Mouse (Mus musculus): ENCODE results near the gene Odf2l. TPM values are rescaled to one million over a fixed set of nuclear protein-coding genes. Genes with fewer than 3 reads are reported as not detected.

Odf2l gene
- polyA plus RNA-seq, 3 experiments from 2014 or later, result 5.6 to 8.6 (median 7.9) TPM

Other genes starting within 250 kb of the Odf2l start
- not detected for gene Clca4b, start 186.1 kb upstream of the Odf2l start, polyA plus RNA-seq (2017; shearing (Covaris generic))
- gene Clca4a, start 143.5 kb upstream of the Odf2l start, polyA plus RNA-seq (2017; shearing (Covaris generic)), result not detected
- not detected for gene Clca1, start 85.8 kb upstream of the Odf2l start, polyA plus RNA-seq (2017; shearing (Covaris generic))
- not detected for gene Clca2, start 19.1 kb upstream of the Odf2l start, polyA plus RNA-seq (2017; shearing (Covaris generic))
- under 1 TPM in 1 of 3 experiments, not detected in 2; 0.12 TPM for gene Col24a1, start 173.9 kb downstream of the Odf2l start, polyA plus RNA-seq (2017; shearing (Covaris generic))

Measured in inflammation-experienced regulatory T-cells, adult 6 months (primary cell).